12 mouse cellular contexts compared by ENCODE assay signal in the genomic region with DNA sequence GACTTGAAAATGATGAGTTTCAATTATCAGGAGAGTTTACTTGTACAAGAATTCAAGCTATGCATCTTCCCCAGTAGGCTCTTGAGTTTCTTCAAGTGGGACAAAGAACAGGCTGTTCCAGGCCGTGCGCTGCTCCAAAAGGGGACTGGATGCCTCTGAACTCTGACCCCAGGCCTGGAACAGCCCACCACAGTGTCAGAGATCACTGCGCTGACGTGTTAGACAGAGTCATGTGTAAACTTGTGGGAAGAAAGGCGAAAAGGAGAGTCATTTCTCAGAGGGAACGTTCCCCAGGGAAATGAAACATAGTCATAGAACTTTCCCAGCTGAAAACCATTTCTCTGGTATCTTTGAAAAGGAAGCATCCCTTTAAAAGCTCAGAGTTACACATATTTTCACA.
DNase-seq lines count a peak whose midpoint lies in the region; ATAC-seq and TF ChIP-seq lines count a peak whose summit lies in the region.
"Had no signal": no experiment of that assay in that cellular context is flagged by ENCODE, and none has a peak within 500 bp of the region (broad histone marks: within the 10 kb centered on the region; RNA-seq: fewer than 3 reads in every experiment).

No protein-coding gene starts in this region.

- no peak for TF ChIP-seq EP300 in stomach, postnatal 0 days (optimal IDR thresholded peaks at IDR 0.05)

- H3K4me3 ChIP-seq in stomach, embryonic 14.5 days (ENCODE audit: low read depth, low read length) = no peak overlapping the region
- H3K4me3 ChIP-seq in stomach, postnatal 0 days (ENCODE audit: low read depth, low read length) = no peak overlapping the region
- H3K4me3 ChIP-seq: erythroblast, embryonic 14.5 days; limb, embryonic 12.5 days; myocyte had no signal

- H3K9ac ChIP-seq in stomach, embryonic 14.5 days (replicated peaks; ENCODE audit: low read depth, low read length) = no peak overlapping the region
- H3K9ac ChIP-seq in stomach, postnatal 0 days (ENCODE audit: low read length) = no peak overlapping the region
- H3K9ac ChIP-seq: limb, embryonic 12.5 days had no signal

- no peak for TF ChIP-seq CTCF in stomach, postnatal 0 days (IDR thresholded peaks at IDR 0.05; ENCODE audit: low read depth)

- H3K36me3 ChIP-seq in stomach, embryonic 14.5 days (ENCODE audit: control insufficient read depth, insufficient read depth, low read length) = no peaks in the 10 kb centered on the region
- H3K36me3 ChIP-seq in stomach, postnatal 0 days (ENCODE audit: control insufficient read depth, insufficient read depth, low read length) = no peaks in the 10 kb centered on the region

- no peak overlapping the region for H3K27ac ChIP-seq in stomach, embryonic 14.5 days (ENCODE audit: low read length)
- H3K27ac ChIP-seq in stomach, postnatal 0 days (replicated peaks) = no peak overlapping the region
- H3K27ac ChIP-seq: hindbrain, postnatal 0 days; limb, embryonic 12.5 days had no signal

- no peaks in the 10 kb centered on the region for H3K4me1 ChIP-seq in stomach, embryonic 14.5 days (ENCODE audit: control insufficient read depth, insufficient read depth, low read length)
- H3K4me1 ChIP-seq in stomach, postnatal 0 days (replicated peaks; ENCODE audit: control insufficient read depth, insufficient read depth) = no peaks in the 10 kb centered on the region
- H3K4me1 ChIP-seq: limb, embryonic 12.5 days had no signal

- DNase-seq in gastrocnemius, adult 18-20 months (ENCODE audit: low spot score) = peak; percentile 62
- DNase-seq in gastrocnemius, postnatal 4 days (ENCODE audit: low spot score in 2 of 2) = no peak
- no peak for DNase-seq in stomach, postnatal 0 days (ENCODE audit: low spot score)
- DNase-seq in kidney, postnatal 36 days = peak; percentile 74 to 79
- no peak for DNase-seq in frontal cortex, postnatal 14 days (ENCODE audit: low spot score in 2 of 2)
- DNase-seq in cerebellum, postnatal 14 days = no peak
- DNase-seq in cerebellum, adult 8-10 months = no peak

- 37% methylated on average over 6 of the region's 6 CpGs for WGBS in stomach, embryonic 14.5 days
- WGBS in stomach, postnatal 0 days = 49% methylated on average over 6 of the region's 6 CpGs

- H3K27me3 ChIP-seq in stomach, embryonic 14.5 days (ENCODE audit: control insufficient read depth, insufficient read depth, low read length) = no peaks in the 10 kb centered on the region
- H3K27me3 ChIP-seq in stomach, postnatal 0 days (ENCODE audit: control insufficient read depth, insufficient read depth, low read length) = no peaks in the 10 kb centered on the region
- H3K27me3 ChIP-seq: limb, embryonic 12.5 days had no signal

- no peaks in the 10 kb centered on the region for H3K9me3 ChIP-seq in stomach, embryonic 14.5 days (ENCODE audit: control insufficient read depth, low read depth, low read length)
- no peaks in the 10 kb centered on the region for H3K9me3 ChIP-seq in stomach, postnatal 0 days (ENCODE audit: control insufficient read depth, low read length)
- H3K9me3 ChIP-seq: limb, embryonic 12.5 days had no signal

- H3K4me2 ChIP-seq in stomach, embryonic 14.5 days (replicated peaks; ENCODE audit: low read depth, low read length) = no peak overlapping the region
- H3K4me2 ChIP-seq in stomach, postnatal 0 days (replicated peaks; ENCODE audit: low read depth) = no peak overlapping the region
- H3K4me2 ChIP-seq: limb, embryonic 12.5 days had no signal

- peak; percentile 56; the same call in 1 of the 2 replicates for ATAC-seq in stomach, embryonic 14.5 days (ENCODE audit: insufficient number of reproducible peaks, insufficient read depth, low FRiP score, low read depth)
- no peak for ATAC-seq in stomach, postnatal 0 days (ENCODE audit: low FRiP score, low TSS enrichment)
- ATAC-seq: hindbrain, postnatal 0 days had no signal

Comparison
In these comparisons a context has a peak if more than half of its experiments do, and no peak if none do; other contexts are left out.
1. DNase-seq: peak in gastrocnemius, adult 18-20 months (single experiment) and kidney, postnatal 36 days (2 of 2); none in gastrocnemius, postnatal 4 days (0 of 2), stomach, postnatal 0 days (single experiment), frontal cortex, postnatal 14 days (0 of 2), cerebellum, postnatal 14 days (0 of 2) and cerebellum, adult 8-10 months (single experiment).